Mouse (Mus musculus): ENCODE results near the gene Otos. TPM values are rescaled to one million over a fixed set of nuclear protein-coding genes. Genes with fewer than 3 reads are reported as not detected.

Gene Otos
- polyA plus RNA-seq, 2 experiments from 2014 or later: 2.3 to 3.9 TPM

- ATAC-seq: no peak
Measured at GRCm38 (mm10) chr1:92605482-92605881, 43.2 kb downstream of the Otos start, which contains the start of gene Olfr1410. Gene Olfr1410 (plus strand): TSS chr1:92605782.

GRCm38 (mm10) chr1:92596019-92596418 is 52.6 kb downstream of the Otos start:
- ATAC-seq: no peak

Other genes with a start within 250 kb of the Otos start
- 100 to 1,000 TPM; 175 to 212 TPM for gene Ndufa10, start 175.0 kb downstream of the Otos start, polyA plus RNA-seq (2017; shearing (Covaris generic))
- gene Olfr1416, start 163.7 kb downstream of the Otos start, polyA plus RNA-seq (2017; shearing (Covaris generic)): under 1 TPM in 1 of 2 experiments, not detected in 1; 0.11 TPM
- not detected for gene Olfr1415, start 152.7 kb downstream of the Otos start, polyA plus RNA-seq (2017; shearing (Covaris generic))
- not detected for gene Olfr1414, start 130.2 kb downstream of the Otos start, polyA plus RNA-seq (2017; shearing (Covaris generic))
- not detected for gene Olfr1413, start 77.5 kb downstream of the Otos start, polyA plus RNA-seq (2017; shearing (Covaris generic))
- gene Olfr1412, start 63.1 kb downstream of the Otos start, polyA plus RNA-seq (2017; shearing (Covaris generic)): not detected
- not detected for gene Olfr1411, start 54.4 kb downstream of the Otos start, polyA plus RNA-seq (2017; shearing (Covaris generic))
- not detected for gene Olfr1410, start 43.1 kb downstream of the Otos start, polyA plus RNA-seq (2017; shearing (Covaris generic))
- gene Olfr12, start 31.1 kb downstream of the Otos start, polyA plus RNA-seq (2017; shearing (Covaris generic)): not detected
- 100 to 1,000 TPM; 241 to 311 TPM for gene Cops9, start 6.9 kb downstream of the Otos start, polyA plus RNA-seq (2017; shearing (Covaris generic))
- gene Gpc1, start 182.8 kb upstream of the Otos start, polyA plus RNA-seq (2017; shearing (Covaris generic)): 1 to 10 TPM; 1.6 to 2.2 TPM